12 mouse cellular contexts compared by ENCODE assay signal in the genomic region with DNA sequence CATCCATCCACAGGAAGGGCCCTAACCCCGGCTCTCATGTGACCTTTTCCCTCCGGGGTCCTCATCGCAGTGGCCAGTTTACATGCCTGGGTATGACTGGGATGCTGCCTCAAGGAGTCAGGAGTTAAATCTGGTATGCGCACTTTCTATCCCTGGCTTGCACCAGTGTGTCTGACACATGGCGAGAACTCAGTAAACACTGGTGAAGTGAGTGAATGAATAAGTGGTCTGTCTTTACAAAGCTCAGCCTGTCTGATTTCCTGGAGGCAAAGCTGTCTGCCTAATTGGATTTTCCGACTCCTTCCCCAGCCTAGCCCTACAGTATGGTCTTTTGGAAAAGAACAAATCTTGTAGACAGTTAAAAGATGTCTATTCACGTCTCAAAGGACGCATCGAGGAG. TPM values are rescaled to one million over a fixed set of nuclear protein-coding genes. Genes with fewer than 3 reads are reported as not detected.
DNase-seq lines count a peak whose midpoint lies in the region; ATAC-seq lines count a peak whose summit lies in the region.
"Had no signal": no experiment of that assay in that cellular context is flagged by ENCODE, and none has a peak within 500 bp of the region (broad histone marks: within the 10 kb centered on the region; RNA-seq: fewer than 3 reads in every experiment).

No protein-coding gene starts in this region.

- no peaks in the 10 kb centered on the region for H3K9me3 ChIP-seq in hindbrain, embryonic 10.5 days
- H3K9me3 ChIP-seq in hindbrain, embryonic 11.5 days (ENCODE audit: control insufficient read depth, low read length), result no peaks in the 10 kb centered on the region
- H3K9me3 ChIP-seq in forebrain, embryonic 15.5 days, result no peaks in the 10 kb centered on the region
- no peaks in the 10 kb centered on the region for H3K9me3 ChIP-seq in midbrain, embryonic 13.5 days
- H3K9me3 ChIP-seq: kidney, embryonic 15.5 days had no signal

- no peak overlapping the region for H3K4me3 ChIP-seq in hindbrain, embryonic 10.5 days
- no peak overlapping the region for H3K4me3 ChIP-seq in hindbrain, embryonic 11.5 days (ENCODE audit: low read depth, low read length)
- H3K4me3 ChIP-seq in forebrain, embryonic 15.5 days, result no peak overlapping the region
- no peak overlapping the region for H3K4me3 ChIP-seq in midbrain, embryonic 13.5 days (replicated peaks)
- H3K4me3 ChIP-seq: kidney, embryonic 15.5 days had no signal

- H3K27ac ChIP-seq in hindbrain, embryonic 10.5 days, result peak overlapping the region; percentile 3; the same call in 1 of the 2 replicates
- H3K27ac ChIP-seq in hindbrain, embryonic 11.5 days (ENCODE audit: low read depth, low read length), result no peak overlapping the region
- H3K27ac ChIP-seq in forebrain, embryonic 15.5 days (replicated peaks), result peak overlapping the region; percentile 69
- H3K27ac ChIP-seq in midbrain, embryonic 13.5 days, result 0 out of 2 replicates have a peak overlapping the region, but pooled peaks have one; percentile 26
- H3K27ac ChIP-seq: kidney, embryonic 15.5 days had no signal

- no peak overlapping the region for H3K9ac ChIP-seq in hindbrain, embryonic 11.5 days (ENCODE audit: low read depth, low read length)
- H3K9ac ChIP-seq in forebrain, embryonic 15.5 days (replicated peaks), result no peak overlapping the region
- H3K9ac ChIP-seq in midbrain, embryonic 13.5 days (replicated peaks), result no peak overlapping the region
- H3K9ac ChIP-seq: kidney, embryonic 15.5 days had no signal

- no peak for DNase-seq in hindbrain, embryonic 10.5 days (ENCODE audit: low spot score)
- DNase-seq in hindbrain, embryonic 11.5 days (ENCODE audit: low spot score), result no peak
- peak; percentile 22 for DNase-seq in embryo, embryonic 11 days
- DNase-seq in heart, adult 9 months (ENCODE audit: low spot score in 2 of 2), result no peak
- no peak for DNase-seq in layer of hippocampus, postnatal 25 days (ENCODE audit: extremely low spot score in 1 of 2, low spot score in 1 of 2)
- DNase-seq: cerebellum, adult 2 months had no signal

- peaks cover 15% of the 10 kb centered on the region; the same call in 1 of the 2 replicates for H3K36me3 ChIP-seq in hindbrain, embryonic 10.5 days
- no peaks in the 10 kb centered on the region for H3K36me3 ChIP-seq in hindbrain, embryonic 11.5 days (ENCODE audit: control insufficient read depth, insufficient read depth, low read length)
- no peaks in the 10 kb centered on the region for H3K36me3 ChIP-seq in forebrain, embryonic 15.5 days
- H3K36me3 ChIP-seq in midbrain, embryonic 13.5 days, result no peaks in the 10 kb centered on the region
- H3K36me3 ChIP-seq: kidney, embryonic 15.5 days had no signal

- ATAC-seq in hindbrain, embryonic 11.5 days (ENCODE audit: low FRiP score), result no peak
- ATAC-seq in forebrain, embryonic 15.5 days (replicated peaks), result peak; percentile 60
- ATAC-seq in midbrain, embryonic 13.5 days, result peak; percentile 34
- no peak for ATAC-seq in erythroblast, adult 5-6 weeks (replicated peaks; ENCODE audit: low FRiP score, poor library complexity, severe bottlenecking)
- ATAC-seq: activated CD4-positive, CD25-positive, alpha-beta regulatory T cell, adult 4 months had no signal

- H3K4me2 ChIP-seq in hindbrain, embryonic 11.5 days (replicated peaks; ENCODE audit: low read depth, low read length), result no peak overlapping the region
- H3K4me2 ChIP-seq in forebrain, embryonic 15.5 days (replicated peaks), result peak overlapping the region; percentile 20; the same call in 1 of the 2 replicates
- H3K4me2 ChIP-seq in midbrain, embryonic 13.5 days (replicated peaks), result peak overlapping the region; percentile 13; the same call in 1 of the 2 replicates

- WGBS in hindbrain, embryonic 10.5 days, result 44% methylated on average over 9 of the region's 9 CpGs
- WGBS in hindbrain, embryonic 11.5 days, result 46% methylated on average over 9 of the region's 9 CpGs
- WGBS in forebrain, embryonic 15.5 days, result 26% methylated on average over 9 of the region's 9 CpGs
- WGBS in midbrain, embryonic 13.5 days, result 31% methylated on average over 9 of the region's 9 CpGs

- no peaks in the 10 kb centered on the region for H3K27me3 ChIP-seq in hindbrain, embryonic 10.5 days (ENCODE audit: insufficient read depth, poor library complexity, severe bottlenecking)
- no peaks in the 10 kb centered on the region for H3K27me3 ChIP-seq in hindbrain, embryonic 11.5 days (ENCODE audit: control insufficient read depth, insufficient read depth, low read length)
- no peaks in the 10 kb centered on the region for H3K27me3 ChIP-seq in forebrain, embryonic 15.5 days
- H3K27me3 ChIP-seq in midbrain, embryonic 13.5 days, result no peaks in the 10 kb centered on the region
- H3K27me3 ChIP-seq: CH12.LX; kidney, embryonic 15.5 days had no signal

- H3K4me1 ChIP-seq in hindbrain, embryonic 10.5 days (replicated peaks), result peaks cover 48% of the 10 kb centered on the region
- no peaks in the 10 kb centered on the region for H3K4me1 ChIP-seq in hindbrain, embryonic 11.5 days (replicated peaks; ENCODE audit: control insufficient read depth, insufficient read depth, low read length)
- H3K4me1 ChIP-seq in forebrain, embryonic 15.5 days, result peaks cover 63% of the 10 kb centered on the region
- H3K4me1 ChIP-seq in midbrain, embryonic 13.5 days (replicated peaks), result peaks cover 56% of the 10 kb centered on the region

RNA-seq across cellular contexts. Expression of a gene that starts 45.8 kb away (rescaled TPM):
- 43.8 and 55.9 TPM in 2 replicates for polyA plus RNA-seq in hindbrain, embryonic 10.5 days (2016; fragmentation: Nextera tagmentation; extraction: Ambion mirVana)
- polyA plus RNA-seq in hindbrain, embryonic 11.5 days (2014; fragmentation: Nextera tagmentation; extraction: Ambion mirVana), result 47.5 and 58.5 TPM in 2 replicates
- polyA plus RNA-seq in forebrain, embryonic 15.5 days (2015; fragmentation: Nextera tagmentation; extraction: Ambion mirVana), result 84.9 and 94.2 TPM in 2 replicates
- 68.9 and 75.2 TPM in 2 replicates for polyA plus RNA-seq in midbrain, embryonic 13.5 days (2015; fragmentation: Nextera tagmentation; extraction: Ambion mirVana)
- total RNA-seq in erythroblast, adult 5-6 weeks (2015; ENCODE audit: low replicate concordance), result 10.0 and 18.1 TPM in 2 replicates
- 18.9 and 23.7 TPM in 2 replicates for total RNA-seq in erythroblast, adult 5-6 weeks (2017; ENCODE audit: low replicate concordance)
- 10 to 100 TPM; 86.4 to 94.5 TPM for total RNA-seq in layer of hippocampus, postnatal 25 days (2021)

Comparison
In these comparisons a context has a peak if more than half of its experiments do, and no peak if none do; other contexts are left out.
1. ATAC-seq: peak in forebrain, embryonic 15.5 days (single experiment) and midbrain, embryonic 13.5 days (single experiment); none in hindbrain, embryonic 11.5 days (single experiment) and erythroblast, adult 5-6 weeks (single experiment).